Mouse (Mus musculus) right cerebral cortex, postnatal 10 days (tissue): Measurements from ENCODE around the gene Ccdc86.

Source experiments
- DNase-seq, 2 experiments: peaks; one replicate each; pipeline ENCODE4 v3.0.0; 2021; ENCODE audit warnings: low spot score in 2 of 2

Ccdc86 gene

GRCm38 (mm10) chr19:10949558-10949957 lies 492 bp upstream of the Ccdc86 start:
- no peak for DNase-seq

- no peak for DNase-seq
Measured at GRCm38 (mm10) chr19:10948416-10948815, 650 bp downstream of the Ccdc86 start.

- DNase-seq, result no peak
Measured at GRCm38 (mm10) chr19:10947219-10947618, 1.8 kb downstream of the Ccdc86 start.

- DNase-seq, result no peak
Measured at GRCm38 (mm10) chr19:10946506-10946905, 2.6 kb downstream of the Ccdc86 start.

- DNase-seq, result no peak
Measured at GRCm38 (mm10) chr19:10943955-10944354, 5.1 kb downstream of the Ccdc86 start.

- peak; percentile 55 to 60 for DNase-seq
Measured at GRCm38 (mm10) chr19:10940801-10941457, 8.1 kb downstream of the Ccdc86 start.

- DNase-seq, result peak; percentile 80 to 82
Measured at GRCm38 (mm10) chr19:10940097-10940800, 8.8 kb downstream of the Ccdc86 start.

- DNase-seq, result no peak
Measured at GRCm38 (mm10) chr19:10938771-10939170, 10.3 kb downstream of the Ccdc86 start.

- DNase-seq, result no peak
Measured at GRCm38 (mm10) chr19:10937110-10937563, 11.9 kb downstream of the Ccdc86 start, which contains the start of gene Ptgdr2. TSS of gene Ptgdr2 (plus strand) at chr19:10937160.

- no peak for DNase-seq
Measured at GRCm38 (mm10) chr19:10936077-10936476, 13.0 kb downstream of the Ccdc86 start.

- DNase-seq, result peak; percentile 56 to 59
Measured at GRCm38 (mm10) chr19:10935029-10935428, 14.0 kb downstream of the Ccdc86 start.

- DNase-seq, result no peak
Measured at GRCm38 (mm10) chr19:10930641-10931040, 18.4 kb downstream of the Ccdc86 start.

GRCm38 (mm10) chr19:10926666-10927065 lies 22.4 kb downstream of the Ccdc86 start:
- no peak for DNase-seq

- no peak for DNase-seq
Measured at GRCm38 (mm10) chr19:10926123-10926621, 22.9 kb downstream of the Ccdc86 start.

- no peak for DNase-seq
Measured at GRCm38 (mm10) chr19:10924220-10924619, 24.8 kb downstream of the Ccdc86 start.

- DNase-seq, result no peak
Measured at GRCm38 (mm10) chr19:10921058-10921457, 28.0 kb downstream of the Ccdc86 start.

GRCm38 (mm10) chr19:10920532-10920931 lies 28.5 kb downstream of the Ccdc86 start, which contains the start of gene Zp1:
TSS of gene Zp1 (minus strand) at chr19:10920632.
- DNase-seq, result no peak

- DNase-seq, result no peak
Measured at GRCm38 (mm10) chr19:10918321-10918991, 30.6 kb downstream of the Ccdc86 start.

GRCm38 (mm10) chr19:10916506-10916905 lies 32.6 kb downstream of the Ccdc86 start:
- no peak for DNase-seq

GRCm38 (mm10) chr19:10914870-10915269 lies 34.2 kb downstream of the Ccdc86 start:
- no peak for DNase-seq

- no peak for DNase-seq
Measured at GRCm38 (mm10) chr19:10914291-10914690, 34.8 kb downstream of the Ccdc86 start.

GRCm38 (mm10) chr19:10909087-10909721 lies 39.9 kb downstream of the Ccdc86 start:
- no peak for DNase-seq
